Mouse (Mus musculus): ENCODE measurements around the gene Brwd1. TPM values are rescaled to one million over a fixed set of nuclear protein-coding genes. Genes with fewer than 3 reads are reported as not detected.
"Not testable (repeated sequence)": the region's sequence is repeated elsewhere in the genome, so short reads cannot be mapped to it uniquely, and the experiment has no call there.

Gene Brwd1
- polyA plus RNA-seq, 1 experiment from 2014 or later = 116 TPM

- H3K9me3 ChIP-seq (ENCODE audit: control insufficient read depth, low read length) = no peaks in the 10 kb centered on the region
- H3K4me3 ChIP-seq (ENCODE audit: low read length) = no peak overlapping the region
- no peaks in the 10 kb centered on the region for H3K4me1 ChIP-seq (ENCODE audit: control insufficient read depth, insufficient read depth, low read length)
- 74% methylated on average over 2 of the region's 2 CpGs for WGBS
- H3K9ac ChIP-seq (ENCODE audit: low read depth, low read length) = no peak overlapping the region
- H3K27me3 ChIP-seq (ENCODE audit: control insufficient read depth, insufficient read depth, low read length) = no peaks in the 10 kb centered on the region
- no peak for ATAC-seq (ENCODE audit: low FRiP score, low TSS enrichment)
- H3K36me3 ChIP-seq (ENCODE audit: control insufficient read depth, insufficient read depth, low read length) = no peaks in the 10 kb centered on the region
- H3K27ac ChIP-seq (ENCODE audit: low read depth, low read length) = no peak overlapping the region
- H3K4me2 ChIP-seq (replicated peaks; ENCODE audit: low read depth, low read length) = no peak overlapping the region
Observed at GRCm38 (mm10) chr16:95970841-95971240, 111.5 kb downstream of the Brwd1 start.

- no peak for ATAC-seq (ENCODE audit: low FRiP score, low TSS enrichment)
- Histone ChIP-seq H3K4me2 (replicated peaks; ENCODE audit: low read depth, low read length) (no peak overlapping the region), H3K4me3 (ENCODE audit: low read length) (no peak overlapping the region), H3K9me3 (ENCODE audit: control insufficient read depth, low read length) (no peaks in the 10 kb centered on the region), H3K27ac (ENCODE audit: low read depth, low read length) (no peak overlapping the region), H3K27me3 (ENCODE audit: control insufficient read depth, insufficient read depth, low read length) (no peaks in the 10 kb centered on the region), H3K9ac (ENCODE audit: low read depth, low read length) (no peak overlapping the region), H3K4me1 (ENCODE audit: control insufficient read depth, insufficient read depth, low read length) (0 out of 2 replicates have a peak, but pooled peaks cover 3% of the 10 kb centered on the region), H3K36me3 (ENCODE audit: control insufficient read depth, insufficient read depth, low read length) (no peaks in the 10 kb centered on the region)
- WGBS = 84% methylated on average over 11 of the region's 11 CpGs
Observed at GRCm38 (mm10) chr16:95967455-95967854, 114.9 kb downstream of the Brwd1 start.

- no peak overlapping the region for H3K9ac ChIP-seq (ENCODE audit: low read depth, low read length)
- H3K36me3 ChIP-seq (ENCODE audit: control insufficient read depth, insufficient read depth, low read length) = no peaks in the 10 kb centered on the region
- no peak for ATAC-seq (ENCODE audit: low FRiP score, low TSS enrichment)
- no peaks in the 10 kb centered on the region for H3K27me3 ChIP-seq (ENCODE audit: control insufficient read depth, insufficient read depth, low read length)
- 44% methylated on average over 11 of the region's 11 CpGs for WGBS
- H3K27ac ChIP-seq (ENCODE audit: low read depth, low read length) = no peak overlapping the region
- H3K4me1 ChIP-seq (ENCODE audit: control insufficient read depth, insufficient read depth, low read length) = 0 out of 2 replicates have a peak, but pooled peaks cover 3% of the 10 kb centered on the region
- H3K4me2 ChIP-seq (replicated peaks; ENCODE audit: low read depth, low read length) = no peak overlapping the region
- no peak overlapping the region for H3K4me3 ChIP-seq (ENCODE audit: low read length)
- no peaks in the 10 kb centered on the region for H3K9me3 ChIP-seq (ENCODE audit: control insufficient read depth, low read length)
Observed at GRCm38 (mm10) chr16:95964427-95965023, 117.8 kb downstream of the Brwd1 start.

- not testable (repeated sequence) for H3K27ac ChIP-seq (ENCODE audit: low read depth, low read length); H3K4me1 ChIP-seq (ENCODE audit: control insufficient read depth, insufficient read depth, low read length); H3K4me2 ChIP-seq (replicated peaks; ENCODE audit: low read depth, low read length); H3K9ac ChIP-seq (ENCODE audit: low read depth, low read length); H3K27me3 ChIP-seq (ENCODE audit: control insufficient read depth, insufficient read depth, low read length); H3K9me3 ChIP-seq (ENCODE audit: control insufficient read depth, low read length); ATAC-seq (ENCODE audit: low FRiP score, low TSS enrichment); H3K36me3 ChIP-seq (ENCODE audit: control insufficient read depth, insufficient read depth, low read length); H3K4me3 ChIP-seq (ENCODE audit: low read length)
- WGBS = 74% methylated on average over 1 of the region's 1 CpGs
Observed at GRCm38 (mm10) chr16:95961484-95961883, 120.8 kb downstream of the Brwd1 start.

- not testable (repeated sequence) for H3K9ac ChIP-seq (ENCODE audit: low read depth, low read length)
Observed at GRCm38 (mm10) chr16:95960689-95961088, 121.6 kb downstream of the Brwd1 start.

GRCm38 (mm10) chr16:95958080-95958479, 124.2 kb downstream of the Brwd1 start:
- Histone ChIP-seq H3K9ac (ENCODE audit: low read depth, low read length) (no peak overlapping the region), H3K4me2 (replicated peaks; ENCODE audit: low read depth, low read length) (no peak overlapping the region), H3K27ac (ENCODE audit: low read depth, low read length) (no peak overlapping the region), H3K9me3 (ENCODE audit: control insufficient read depth, low read length) (no peaks in the 10 kb centered on the region), H3K4me1 (ENCODE audit: control insufficient read depth, insufficient read depth, low read length) (0 out of 2 replicates have a peak, but pooled peaks cover 1% of the 10 kb centered on the region), H3K27me3 (ENCODE audit: control insufficient read depth, insufficient read depth, low read length) (no peaks in the 10 kb centered on the region), H3K36me3 (ENCODE audit: control insufficient read depth, insufficient read depth, low read length) (no peaks in the 10 kb centered on the region), H3K4me3 (ENCODE audit: low read length) (no peak overlapping the region)
- ATAC-seq (ENCODE audit: low FRiP score, low TSS enrichment) = no peak
- WGBS = 64% methylated on average over 8 of the region's 8 CpGs

More at GRCm38 (mm10) chr16:95960689-95961088, 121.6 kb downstream of the Brwd1 start:
- 97% methylated on average over 2 of the region's 2 CpGs for WGBS
- not testable (repeated sequence) for H3K4me1 ChIP-seq (ENCODE audit: control insufficient read depth, insufficient read depth, low read length); ATAC-seq (ENCODE audit: low FRiP score, low TSS enrichment); H3K9me3 ChIP-seq (ENCODE audit: control insufficient read depth, low read length); H3K4me2 ChIP-seq (replicated peaks; ENCODE audit: low read depth, low read length); H3K36me3 ChIP-seq (ENCODE audit: control insufficient read depth, insufficient read depth, low read length); H3K27me3 ChIP-seq (ENCODE audit: control insufficient read depth, insufficient read depth, low read length); H3K27ac ChIP-seq (ENCODE audit: low read depth, low read length); H3K4me3 ChIP-seq (ENCODE audit: low read length)

GRCm38 (mm10) chr16:95956618-95957017, 125.7 kb downstream of the Brwd1 start:
- Histone ChIP-seq H3K4me1 (ENCODE audit: control insufficient read depth, insufficient read depth, low read length) (no peaks in the 10 kb centered on the region), H3K9ac (ENCODE audit: low read depth, low read length) (no peak overlapping the region), H3K27me3 (ENCODE audit: control insufficient read depth, insufficient read depth, low read length) (no peaks in the 10 kb centered on the region), H3K9me3 (ENCODE audit: control insufficient read depth, low read length) (no peaks in the 10 kb centered on the region), H3K4me3 (ENCODE audit: low read length) (no peak overlapping the region), H3K27ac (ENCODE audit: low read depth, low read length) (no peak overlapping the region), H3K36me3 (ENCODE audit: control insufficient read depth, insufficient read depth, low read length) (no peaks in the 10 kb centered on the region), H3K4me2 (replicated peaks; ENCODE audit: low read depth, low read length) (no peak overlapping the region)
- 62% methylated on average over 5 of the region's 5 CpGs for WGBS
- ATAC-seq (ENCODE audit: low FRiP score, low TSS enrichment) = no peak

- no peaks in the 10 kb centered on the region for H3K27me3 ChIP-seq (ENCODE audit: control insufficient read depth, insufficient read depth, low read length)
- H3K9me3 ChIP-seq (ENCODE audit: control insufficient read depth, low read length) = no peaks in the 10 kb centered on the region
- no peaks in the 10 kb centered on the region for H3K36me3 ChIP-seq (ENCODE audit: control insufficient read depth, insufficient read depth, low read length)
- no peaks in the 10 kb centered on the region for H3K4me1 ChIP-seq (ENCODE audit: control insufficient read depth, insufficient read depth, low read length)
- no peak overlapping the region for H3K4me3 ChIP-seq (ENCODE audit: low read length)
- no peak overlapping the region for H3K9ac ChIP-seq (ENCODE audit: low read depth, low read length)
- H3K4me2 ChIP-seq (replicated peaks; ENCODE audit: low read depth, low read length) = no peak overlapping the region
- no peak overlapping the region for H3K27ac ChIP-seq (ENCODE audit: low read depth, low read length)
- 78% methylated on average over 5 of the region's 5 CpGs for WGBS
- no peak for ATAC-seq (ENCODE audit: low FRiP score, low TSS enrichment)
Observed at GRCm38 (mm10) chr16:95955716-95956346, 126.5 kb downstream of the Brwd1 start.

- H3K9ac ChIP-seq (ENCODE audit: low read depth, low read length) = no peak overlapping the region
- H3K4me2 ChIP-seq (replicated peaks; ENCODE audit: low read depth, low read length) = no peak overlapping the region
- 90% methylated on average over 3 of the region's 3 CpGs for WGBS
- H3K4me1 ChIP-seq (ENCODE audit: control insufficient read depth, insufficient read depth, low read length) = no peaks in the 10 kb centered on the region
- no peaks in the 10 kb centered on the region for H3K27me3 ChIP-seq (ENCODE audit: control insufficient read depth, insufficient read depth, low read length)
- no peaks in the 10 kb centered on the region for H3K9me3 ChIP-seq (ENCODE audit: control insufficient read depth, low read length)
- no peak overlapping the region for H3K27ac ChIP-seq (ENCODE audit: low read depth, low read length)
- ATAC-seq (ENCODE audit: low FRiP score, low TSS enrichment) = no peak
- no peaks in the 10 kb centered on the region for H3K36me3 ChIP-seq (ENCODE audit: control insufficient read depth, insufficient read depth, low read length)
- H3K4me3 ChIP-seq (ENCODE audit: low read length) = no peak overlapping the region
Observed at GRCm38 (mm10) chr16:95954341-95954740, 128.0 kb downstream of the Brwd1 start.
